Mouse (Mus musculus): ENCODE measurements around the gene Tulp2.

The Tulp2 gene

DNA sequence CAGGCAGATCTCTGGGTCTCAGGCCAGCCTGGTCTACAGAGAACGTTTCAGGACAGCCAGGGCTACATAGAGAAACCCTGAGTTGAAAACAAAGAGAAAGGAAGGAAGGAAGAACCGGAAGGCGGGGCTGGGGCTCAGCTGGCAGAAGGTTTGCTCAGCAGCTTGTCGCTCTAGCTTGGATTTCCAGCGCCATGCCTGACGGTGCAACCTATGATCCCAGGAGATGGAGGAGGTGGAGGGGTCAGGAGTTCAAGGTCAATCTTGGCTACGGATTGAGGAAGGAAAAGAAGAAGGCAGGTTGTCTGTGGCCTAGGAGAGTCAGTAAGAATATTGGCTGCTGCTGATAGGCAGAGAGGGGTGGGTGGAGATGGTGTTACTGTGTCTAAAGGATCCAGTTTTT is 78.6 kb downstream of the Tulp2 start:
- DNase-seq = no peak

GRCm38 (mm10) chr7:45560843-45561623 is 79.4 kb downstream of the Tulp2 start:
- DNase-seq = peak; percentile 81

DNA sequence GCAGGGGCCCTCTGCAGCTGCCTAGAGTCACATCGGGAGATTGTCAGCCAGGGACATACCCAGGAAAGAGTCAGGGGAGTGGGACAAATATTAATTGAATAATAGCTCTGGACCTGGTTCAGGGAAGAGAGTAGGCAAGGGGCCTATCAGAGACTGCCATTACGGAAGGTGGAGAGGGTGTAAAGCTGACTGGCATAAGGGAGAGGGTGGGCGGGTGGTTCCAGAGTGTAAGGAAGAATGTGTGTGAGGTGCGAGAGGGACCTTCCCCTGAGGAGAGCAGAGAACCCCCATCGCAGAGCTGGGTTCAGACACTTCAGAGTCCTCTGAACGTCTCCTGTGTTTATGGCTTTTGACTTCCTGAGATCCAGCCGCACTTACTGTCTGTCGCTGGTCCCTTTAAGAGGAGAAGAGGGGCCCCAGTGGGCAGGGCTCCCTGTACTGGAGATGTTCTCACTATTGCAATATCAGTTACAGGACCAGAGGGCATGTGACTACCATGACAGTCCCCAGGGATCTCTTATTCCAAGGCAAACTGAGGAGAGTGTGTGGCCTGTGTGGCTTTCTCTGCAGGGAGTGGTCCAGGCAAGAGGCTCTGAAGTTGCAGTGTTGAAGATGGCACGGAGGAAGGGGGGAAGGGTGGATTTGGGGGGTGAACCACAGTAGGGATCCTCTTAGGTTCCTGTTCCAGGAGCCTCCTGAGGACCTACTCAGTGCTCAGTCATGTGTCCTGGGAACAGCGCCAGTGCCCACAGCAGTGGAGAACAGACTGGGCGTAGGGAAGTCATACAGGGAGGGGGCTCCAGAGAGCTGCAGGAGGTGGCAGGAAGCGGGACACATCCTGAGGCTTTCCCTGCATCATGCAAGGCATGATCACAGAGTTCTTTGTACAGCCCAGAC is 80.2 kb downstream of the Tulp2 start:
- DNase-seq = no peak

GRCm38 (mm10) chr7:45564811-45565210 is 83.1 kb downstream of the Tulp2 start:
- DNase-seq = no peak

GRCm38 (mm10) chr7:45565446-45565845 is 83.8 kb downstream of the Tulp2 start:
- no peak for DNase-seq

DNA sequence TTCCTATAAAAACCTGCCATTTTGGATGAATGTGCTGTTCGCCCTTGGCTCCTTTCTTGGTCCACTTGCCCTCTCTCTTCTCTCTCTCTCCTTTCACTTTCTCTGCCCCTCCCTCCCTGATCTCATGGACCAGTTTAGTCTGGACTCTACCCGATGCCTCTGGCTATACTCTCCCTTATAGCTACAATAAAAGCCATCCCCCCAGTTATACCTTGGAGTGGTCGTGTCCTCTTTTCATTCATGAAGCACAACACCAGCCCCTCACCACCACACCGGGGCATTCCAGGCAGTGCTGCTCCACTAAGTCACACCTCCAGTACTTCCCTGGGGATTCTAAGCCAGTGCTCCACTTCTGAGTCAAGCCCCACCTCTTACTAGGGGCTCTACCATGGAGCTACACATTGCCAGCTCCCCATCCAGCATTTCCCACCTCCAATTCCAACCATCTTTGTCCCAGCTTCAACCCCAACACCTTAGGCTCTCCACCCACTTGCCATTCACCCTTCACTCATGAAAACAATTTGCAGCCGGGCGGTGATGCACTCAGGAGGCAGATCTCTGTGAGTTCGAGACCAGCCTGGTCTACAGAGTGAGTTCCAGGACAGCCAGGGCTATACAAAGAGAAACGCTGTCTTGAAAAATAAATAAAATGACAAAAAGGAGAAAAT is 85.6 kb downstream of the Tulp2 start:
- no peak for DNase-seq

DNA sequence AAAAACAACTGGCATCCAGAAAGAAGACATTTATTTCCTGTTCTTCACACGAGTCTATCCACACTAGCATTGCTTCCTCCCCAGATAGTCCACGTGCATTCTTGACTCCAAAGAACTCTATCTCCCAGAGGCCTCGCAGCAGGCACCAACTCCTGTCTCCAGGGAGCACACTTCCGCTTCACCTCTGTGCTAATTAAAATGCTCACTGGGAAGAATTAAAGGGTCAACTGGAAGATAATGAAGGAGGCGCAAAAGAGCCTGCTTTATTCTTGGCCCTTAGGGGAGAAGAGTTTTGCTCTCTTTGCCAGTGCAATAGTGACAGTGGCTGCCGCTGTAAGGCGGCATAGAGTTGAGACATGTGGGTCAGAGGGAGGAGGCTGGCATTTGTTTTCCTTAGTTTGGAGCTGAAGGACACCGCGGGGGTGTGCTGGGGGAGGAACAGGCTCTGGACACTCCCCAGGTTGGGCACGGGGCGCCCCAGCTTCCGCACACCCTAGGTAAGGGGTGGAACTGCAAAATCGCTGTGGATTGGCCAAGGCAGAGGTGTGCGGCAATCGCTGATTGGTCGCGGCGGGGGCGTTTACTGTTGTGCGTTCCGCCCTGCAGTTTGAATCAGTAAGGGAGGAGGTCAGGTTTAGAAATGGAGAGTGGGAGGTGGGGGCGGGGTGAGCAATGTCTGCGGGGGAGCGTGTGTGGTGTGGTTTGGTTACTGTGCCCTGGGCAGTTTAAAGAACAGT is 86.3 kb downstream of the Tulp2 start:
- peak; percentile 82 for DNase-seq

- no peak for DNase-seq
Observed at GRCm38 (mm10) chr7:45568601-45569473, 87.2 kb downstream of the Tulp2 start.

- DNase-seq = peak; percentile 84
Observed at GRCm38 (mm10) chr7:45570103-45570741, 88.5 kb downstream of the Tulp2 start, which contains the start of gene Bcat2. Bcat2 (plus strand) TSS chr7:45570153.

DNA sequence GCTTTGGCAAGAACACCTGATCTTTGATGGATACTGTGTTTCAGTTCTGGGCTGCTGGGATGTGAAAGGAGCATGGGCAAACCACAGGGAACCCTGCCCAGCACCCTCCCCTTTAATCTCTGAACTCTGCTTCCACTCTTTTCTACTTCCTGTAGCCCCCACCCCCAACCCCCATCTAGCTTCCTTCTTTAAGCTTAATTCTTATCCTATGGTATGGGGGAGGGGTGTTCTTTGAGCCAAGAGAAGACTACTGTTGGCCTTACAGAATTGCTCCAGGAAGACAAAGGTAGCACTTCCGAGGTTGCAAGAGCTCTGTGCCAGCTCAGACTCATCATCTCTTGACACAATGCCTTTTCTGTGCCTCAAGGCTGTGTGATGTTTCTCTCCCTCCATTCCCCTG is 90.3 kb downstream of the Tulp2 start:
- no peak for DNase-seq
